Mouse (Mus musculus): ENCODE measurements around the gene Crb1. TPM values are rescaled to one million over a fixed set of nuclear protein-coding genes. Genes with fewer than 3 reads are reported as not detected.
A peak's percentile ranks its signal among the peaks of the same experiment; 100 is the strongest.
"Not testable (repeated sequence)": the region's sequence is repeated elsewhere in the genome, so short reads cannot be mapped to it uniquely, and the experiment has no call there.

Crb1 gene
- total RNA-seq, 2 experiments from 2014 or later = 0.87 to 1.2 TPM

DNA sequence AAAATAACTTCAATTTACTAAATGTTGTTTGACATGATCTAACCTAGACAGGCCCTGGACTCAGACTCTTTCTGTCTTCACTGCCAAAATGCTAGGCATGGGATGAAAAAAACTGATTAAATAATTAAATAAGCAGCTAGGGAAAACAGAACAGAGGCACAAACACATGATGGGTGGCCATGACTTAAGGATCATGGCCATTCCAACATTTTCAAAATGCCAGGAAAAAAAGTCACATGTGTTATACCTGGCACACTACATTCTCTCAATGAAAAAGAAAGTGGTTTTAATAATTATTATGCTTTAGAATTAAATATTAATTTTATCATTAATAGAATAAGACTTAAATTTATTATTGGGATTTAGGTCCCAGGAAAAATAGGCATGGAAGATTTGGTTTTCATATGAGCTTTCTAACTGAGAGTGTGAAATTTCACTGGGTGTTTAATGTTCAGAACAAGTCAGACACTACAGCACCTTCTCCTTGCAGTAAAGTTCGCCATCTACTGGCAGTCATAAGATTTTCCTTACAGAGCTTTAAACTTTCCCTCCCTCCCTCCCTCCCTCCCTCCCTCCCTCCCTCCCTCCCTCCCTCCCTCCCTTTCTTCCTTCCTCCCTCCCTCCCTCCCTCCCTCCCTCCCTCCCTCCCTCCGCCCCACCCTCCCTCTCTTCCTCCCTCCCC, 36.6 kb downstream of the Crb1 start:
- intact Hi-C loops (cut with DNase I) = loop anchor here (5.0 to 10.0 kb wide), 3 partner anchors 183 to 1206 kb away; no protein-coding TSS in a partner anchor
- DNase-seq (ENCODE audit: low spot score in 2 of 2) = peak in 1 of 2 experiments; percentile 41

DNA sequence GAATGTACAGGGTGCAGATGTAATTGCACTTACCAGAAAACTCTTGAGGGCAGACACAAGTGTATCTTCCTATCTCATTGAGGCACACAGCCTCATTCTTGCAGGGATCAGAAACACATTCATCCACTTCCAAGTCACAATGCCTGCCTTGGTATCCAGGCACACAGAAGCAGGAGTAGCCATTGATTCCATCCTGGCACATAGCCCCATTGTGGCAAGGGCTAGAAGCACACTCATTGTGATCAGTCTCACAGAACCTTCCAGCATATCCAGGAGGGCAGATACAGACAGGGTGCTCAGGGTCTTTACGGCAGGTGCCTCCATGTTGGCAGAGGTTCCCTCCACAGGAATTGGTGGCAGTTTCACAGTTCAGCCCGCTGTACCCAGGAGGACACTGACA, 39.9 kb downstream of the Crb1 start:
- DNase-seq (ENCODE audit: low spot score in 2 of 2) = no peak
- intact Hi-C loops (cut with DNase I) = no loop called here

DNA sequence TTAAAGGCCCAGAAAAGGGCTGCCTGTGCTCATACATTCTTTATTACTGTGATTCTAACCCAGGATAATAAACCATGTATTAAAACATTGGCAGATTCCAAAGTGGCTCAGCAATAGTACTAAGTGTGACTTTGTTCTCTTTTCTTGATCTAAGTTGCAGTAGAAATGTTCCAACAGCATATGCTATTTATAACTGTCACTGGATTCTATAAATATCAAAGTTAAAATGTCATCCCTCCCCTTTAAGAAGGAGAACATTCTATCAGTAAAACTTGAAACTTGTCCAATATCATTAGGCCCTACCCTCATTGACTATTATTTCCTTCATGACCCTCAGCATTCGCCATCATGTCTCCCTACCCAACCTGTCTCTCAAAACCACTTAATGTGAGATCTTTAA, 48.1 kb downstream of the Crb1 start:
- intact Hi-C loops (cut with DNase I) = no loop called here
- DNase-seq (ENCODE audit: low spot score in 2 of 2) = no peak

DNA sequence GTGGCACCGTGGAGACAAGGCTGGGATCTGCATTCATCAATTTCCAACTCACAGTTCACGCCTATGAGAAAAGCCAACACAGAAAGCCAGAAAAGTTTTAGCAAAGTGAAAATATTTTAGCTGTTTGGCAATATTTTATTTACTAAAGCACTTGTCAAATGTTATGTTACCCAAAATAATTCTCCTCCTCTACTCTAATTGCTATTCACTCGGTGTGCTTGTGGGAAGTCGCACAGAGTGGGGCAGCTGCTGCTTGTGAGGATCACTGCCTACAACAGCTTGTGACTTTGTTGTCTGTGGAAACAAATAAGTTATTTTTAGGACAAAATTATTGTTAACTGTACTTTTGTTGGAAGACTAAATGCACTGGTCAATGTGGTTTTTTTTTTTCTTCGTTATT, 48.6 kb downstream of the Crb1 start:
- intact Hi-C loops (cut with DNase I) = no loop called here
- DNase-seq (ENCODE audit: low spot score in 2 of 2) = no peak

DNA sequence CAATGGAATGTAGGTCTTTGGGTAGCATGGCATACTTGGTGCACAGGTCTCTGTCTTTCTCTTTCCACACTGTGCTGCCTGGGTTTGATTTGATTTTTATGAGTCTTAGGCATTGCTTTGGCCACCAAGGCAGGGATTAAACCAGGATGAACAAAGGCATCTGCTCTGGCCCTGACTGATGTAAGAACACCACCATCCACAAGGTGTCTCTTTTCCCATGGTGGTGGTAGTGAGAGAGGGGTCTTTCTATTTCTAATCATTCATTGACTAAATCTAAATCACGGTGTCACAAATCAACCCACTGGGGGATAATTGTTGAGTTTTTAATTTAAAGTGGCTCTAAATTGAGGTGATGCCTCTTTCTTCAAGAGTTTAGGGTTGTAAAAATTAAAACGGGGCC, 51.5 kb downstream of the Crb1 start:
- DNase-seq (ENCODE audit: low spot score in 2 of 2) = no peak
- intact Hi-C loops (cut with DNase I) = no loop called here

DNA sequence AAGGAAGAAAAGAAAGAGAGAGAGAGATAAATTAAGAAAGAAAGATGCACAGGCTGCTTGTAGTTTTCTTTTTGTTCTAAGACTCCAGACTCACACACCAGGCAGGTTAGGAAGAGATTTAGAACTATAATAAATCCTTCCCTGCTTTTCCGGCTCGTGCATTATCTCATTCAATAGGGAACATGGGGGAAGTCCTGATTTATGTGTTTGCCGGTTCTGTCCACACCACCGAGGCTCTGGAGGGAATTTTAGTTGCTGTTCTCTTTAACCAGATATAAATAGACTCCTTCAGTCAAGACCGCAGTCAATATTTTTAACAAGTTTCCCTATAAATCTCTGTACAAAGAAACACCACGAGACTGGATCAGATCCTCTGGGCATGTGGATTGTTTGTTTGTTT, 57.1 kb downstream of the Crb1 start:
- no peak for DNase-seq (ENCODE audit: low spot score in 2 of 2)
- intact Hi-C loops (cut with DNase I) = no loop called here

- intact Hi-C loops (cut with DNase I) = no loop called here
- no peak for DNase-seq (ENCODE audit: low spot score in 2 of 2)
Measured at GRCm38 (mm10) chr1:139314297-139314874, 62.5 kb downstream of the Crb1 start.

DNA sequence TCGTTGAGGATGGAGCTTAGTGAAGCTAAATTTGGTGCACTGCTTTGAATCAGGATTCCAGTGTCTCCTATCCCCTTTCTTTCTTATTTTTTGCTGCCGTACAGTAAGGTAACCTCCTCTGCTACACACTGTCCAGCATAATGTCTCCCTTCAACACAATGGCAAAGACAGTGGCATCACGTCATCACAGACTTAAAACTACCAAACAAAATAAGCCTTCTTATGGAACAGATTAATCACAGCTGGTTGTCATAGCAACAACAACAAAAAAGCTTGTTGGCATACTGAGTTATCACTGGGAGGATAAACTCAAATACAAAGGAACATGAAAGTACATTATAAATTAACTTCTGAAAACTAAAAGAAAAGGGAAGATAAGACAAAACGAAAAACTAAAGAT, 68.0 kb downstream of the Crb1 start:
- DNase-seq (ENCODE audit: low spot score in 2 of 2) = no peak
- intact Hi-C loops (cut with DNase I) = no loop called here

- DNase-seq (ENCODE audit: low spot score in 2 of 2); intact Hi-C loops (cut with DNase I): not testable (repeated sequence)
Measured at GRCm38 (mm10) chr1:139302519-139302918, 74.4 kb downstream of the Crb1 start.

DNA sequence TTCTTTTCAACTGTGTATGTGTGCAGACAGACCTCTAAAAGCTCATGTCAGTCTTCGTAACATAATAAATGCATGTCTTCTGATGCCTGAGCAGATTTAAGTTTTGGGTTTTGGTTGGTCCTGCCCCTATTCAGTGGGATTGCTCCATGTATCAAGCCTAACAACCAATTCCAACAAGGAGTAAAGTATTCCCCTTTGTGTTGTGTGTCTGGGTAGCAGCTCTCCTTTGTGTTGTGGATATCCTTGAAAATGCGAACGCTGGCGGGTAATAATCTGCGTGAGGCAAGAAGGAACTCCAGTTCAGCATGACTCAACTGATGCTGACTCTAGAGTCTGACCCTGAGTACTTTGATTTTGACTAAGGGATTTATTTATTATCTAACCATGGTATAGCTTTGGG, 75.1 kb downstream of the Crb1 start:
- intact Hi-C loops (cut with DNase I) = no loop called here
- DNase-seq (ENCODE audit: low spot score in 2 of 2) = no peak

- DNase-seq (ENCODE audit: low spot score in 2 of 2) = no peak
- intact Hi-C loops (cut with DNase I) = no loop called here
Measured at GRCm38 (mm10) chr1:139292023-139292422, 84.9 kb downstream of the Crb1 start.

DNA sequence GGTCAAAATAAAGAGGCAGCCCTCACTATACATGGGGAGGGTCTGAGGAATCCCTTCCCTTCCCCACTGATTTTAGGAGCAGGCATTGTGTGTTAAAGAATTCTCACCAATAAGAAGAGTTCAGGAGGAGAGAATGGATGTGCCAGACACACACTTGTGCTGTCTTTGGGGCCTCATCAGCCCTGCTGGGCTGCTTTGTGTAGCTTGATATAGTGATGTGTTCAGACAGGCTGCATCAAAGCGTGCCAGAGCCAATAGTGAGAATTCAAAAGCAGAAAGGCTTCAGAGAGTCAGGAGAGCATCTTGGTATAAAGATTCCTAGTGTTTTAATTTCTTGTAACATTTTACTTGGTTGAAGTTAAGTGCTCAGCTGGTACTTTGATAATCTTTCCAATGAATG, 85.3 kb downstream of the Crb1 start:
- intact Hi-C loops (cut with DNase I) = no loop called here
- no peak for DNase-seq (ENCODE audit: low spot score in 2 of 2)

GRCm38 (mm10) chr1:139276619-139277320, 100.1 kb downstream of the Crb1 start:
- DNase-seq (ENCODE audit: low spot score in 2 of 2) = no peak
- intact Hi-C loops (cut with DNase I) = no loop called here

DNA sequence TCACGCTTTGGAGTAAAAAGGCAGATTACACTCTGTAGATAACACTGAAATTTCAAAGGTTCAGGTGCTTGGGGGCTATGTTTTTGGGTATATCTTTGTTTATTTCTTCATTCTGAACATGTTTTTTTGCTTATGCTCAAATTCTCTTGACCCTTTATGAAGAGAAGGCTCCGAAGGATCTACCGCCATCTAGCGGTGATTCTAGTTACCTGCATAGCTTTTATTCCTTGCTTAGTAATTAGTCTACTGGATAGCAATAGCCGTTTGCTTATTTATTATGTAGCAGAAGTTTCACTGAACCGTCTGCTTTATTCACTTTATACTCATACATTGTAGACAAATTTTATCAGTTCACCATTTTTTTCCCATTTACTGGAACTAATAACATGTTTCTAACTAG, 109.1 kb downstream of the Crb1 start:
- DNase-seq (ENCODE audit: low spot score in 2 of 2) = peak; percentile 39 to 77
- intact Hi-C loops (cut with DNase I) = loop anchor here (2.0 to 10.0 kb wide), 3 partner anchors 106 to 943 kb away; no protein-coding TSS in a partner anchor

DNA sequence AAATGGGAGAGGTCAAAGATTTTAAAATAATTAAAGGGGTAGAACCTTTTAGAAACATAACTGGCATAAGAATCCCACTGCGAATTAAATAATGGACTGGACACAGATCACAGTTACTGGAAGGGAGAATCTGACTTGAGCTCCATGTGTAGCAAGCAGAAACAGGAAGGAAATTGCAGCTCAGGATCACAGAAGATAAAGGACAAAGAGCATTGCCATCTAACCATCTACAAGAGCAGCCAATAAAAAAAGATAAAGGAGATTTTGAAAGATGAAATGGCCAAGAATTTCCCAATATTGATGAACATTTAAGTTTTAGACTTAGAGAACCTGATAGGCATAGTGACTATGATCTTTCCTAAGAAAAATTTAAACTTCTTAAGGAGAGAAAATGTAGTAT, 112.7 kb downstream of the Crb1 start:
- no peak for DNase-seq (ENCODE audit: low spot score in 2 of 2)
- intact Hi-C loops (cut with DNase I) = loop anchor here (10.0 kb wide), 1 partner anchor 939 kb away; no protein-coding TSS in a partner anchor

GRCm38 (mm10) chr1:139263158-139263557, 113.7 kb downstream of the Crb1 start:
- intact Hi-C loops (cut with DNase I) = loop anchor here (10.0 kb wide), 1 partner anchor 938 kb away; no protein-coding TSS in a partner anchor
- DNase-seq (ENCODE audit: low spot score in 2 of 2) = no peak

GRCm38 (mm10) chr1:139255581-139255980, 121.3 kb downstream of the Crb1 start:
- peak in 1 of 2 experiments; percentile 5 for DNase-seq (ENCODE audit: low spot score in 2 of 2)
- intact Hi-C loops (cut with DNase I) = no loop called here

GRCm38 (mm10) chr1:139252041-139252440, 124.9 kb downstream of the Crb1 start:
- intact Hi-C loops (cut with DNase I) = no loop called here
- no peak for DNase-seq (ENCODE audit: low spot score in 2 of 2)

GRCm38 (mm10) chr1:139249159-139249558, 127.7 kb downstream of the Crb1 start:
- intact Hi-C loops (cut with DNase I) = no loop called here

DNA sequence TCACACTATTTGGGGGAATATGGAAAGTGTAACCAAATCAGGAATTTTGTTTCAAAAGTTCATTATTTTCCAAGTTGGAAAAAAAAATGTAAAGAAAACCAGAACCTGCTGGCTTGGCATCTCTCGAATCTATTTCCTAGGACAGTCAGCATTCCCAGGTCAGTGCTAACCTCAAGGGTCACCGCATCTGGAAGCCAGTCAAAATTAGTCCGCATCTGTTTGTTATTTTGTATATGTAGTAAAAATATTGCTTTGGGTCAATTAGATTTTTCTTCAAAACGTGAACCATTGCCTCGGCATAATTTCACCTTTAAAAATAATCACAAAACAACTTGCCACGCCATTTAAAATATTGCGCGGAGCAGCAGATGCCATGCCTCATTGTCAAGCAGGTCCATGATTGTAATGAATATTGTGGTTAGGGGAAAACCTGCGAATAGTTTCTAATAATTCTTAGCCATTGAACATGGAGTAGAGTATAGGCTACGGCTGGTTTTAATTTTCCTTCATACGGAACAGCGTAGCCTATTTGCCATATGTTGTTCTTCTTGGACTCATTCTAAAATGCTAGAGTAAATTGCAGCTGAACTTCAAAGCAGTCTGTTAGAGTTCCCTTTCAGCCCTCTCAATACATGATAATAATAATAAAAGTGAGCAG, 130.0 kb downstream of the Crb1 start:
- no peak for DNase-seq (ENCODE audit: low spot score in 2 of 2)
- intact Hi-C loops (cut with DNase I) = no loop called here

More at GRCm38 (mm10) chr1:139249159-139249558, 127.7 kb downstream of the Crb1 start:
- no peak for DNase-seq (ENCODE audit: low spot score in 2 of 2)
